Mouse (Mus musculus): ENCODE data around the gene Enpp4.

GRCm38 (mm10) chr17:44061289-44061890, 44.2 kb downstream of the Enpp4 start:
- TF ChIP-seq GATA1 (IDR thresholded peaks at IDR 0.05; ENCODE audit: low read length) = no peak
- no peak for TF ChIP-seq TAL1 (IDR thresholded peaks at IDR 0.05; ENCODE audit: low read length)
